8 mouse cellular contexts compared by ENCODE assay signal in genomic region chr1:78216509-78217141, GRCm38 (mm10). TPM values are rescaled to one million over a fixed set of nuclear protein-coding genes. Genes with fewer than 3 reads are reported as not detected.
DNase-seq lines count a peak whose midpoint lies in the region; ATAC-seq and TF ChIP-seq lines count a peak whose summit lies in the region.

No protein-coding gene starts in this region.

- no peak for TF ChIP-seq EP300 in heart, postnatal 0 days (IDR thresholded peaks at IDR 0.05; ENCODE audit: low read depth)

- H3K4me2 ChIP-seq in kidney, embryonic 16.5 days (replicated peaks; ENCODE audit: low read depth, low read length): peak overlapping the region; percentile 97
- peak overlapping the region; percentile 94 for H3K4me2 ChIP-seq in heart, postnatal 0 days (ENCODE audit: low read depth, low read length)
- H3K4me2 ChIP-seq in midbrain, embryonic 13.5 days (replicated peaks): peak overlapping the region; percentile 91

- TF ChIP-seq CTCF in cortical plate, adult 2 months (IDR thresholded peaks at IDR 0.05; ENCODE audit: extremely low read depth, insufficient read depth, low read length): no peak
- TF ChIP-seq CTCF in heart, postnatal 0 days (IDR thresholded peaks at IDR 0.05; ENCODE audit: low read depth): no peak

- peak overlapping the region; percentile 55 for H3K9ac ChIP-seq in kidney, embryonic 16.5 days (replicated peaks; ENCODE audit: low read length)
- no peak overlapping the region for H3K9ac ChIP-seq in heart, postnatal 0 days (replicated peaks; ENCODE audit: low read depth, low read length)
- peak overlapping the region; percentile 69 for H3K9ac ChIP-seq in midbrain, embryonic 13.5 days (replicated peaks)

- H3K27ac ChIP-seq in kidney, embryonic 16.5 days (ENCODE audit: low read length): no peak overlapping the region
- H3K27ac ChIP-seq in cortical plate, adult 2 months (ENCODE audit: insufficient read depth, low read length): no peak overlapping the region
- no peak overlapping the region for H3K27ac ChIP-seq in heart, postnatal 0 days (ENCODE audit: low read depth)
- no peak overlapping the region for H3K27ac ChIP-seq in midbrain, embryonic 13.5 days

- no peak for DNase-seq in kidney, adult 11 months
- no peak for DNase-seq in heart, postnatal 0 days (ENCODE audit: low spot score)
- DNase-seq in natural killer cell, adult 2 months (ENCODE audit: low spot score in 2 of 2): no peak
- DNase-seq in cerebellum, adult 18-20 months: no peak
- no peak for DNase-seq in ovary, adult 18-20 months (ENCODE audit: low spot score)

- 0% methylated on average over 49 of the region's 79 CpGs for WGBS in kidney, embryonic 16.5 days
- 0% methylated on average over 64 of the region's 79 CpGs for WGBS in heart, postnatal 0 days
- under 1% methylated on average over 78 of the region's 79 CpGs for WGBS in midbrain, embryonic 13.5 days

- TF ChIP-seq POLR2A in cortical plate, adult 2 months (IDR thresholded peaks at IDR 0.05; ENCODE audit: extremely low read depth, insufficient read depth, low read length): no peak

- H3K4me1 ChIP-seq in kidney, embryonic 16.5 days (ENCODE audit: insufficient read depth, low read length): peaks cover 27% of the 10 kb centered on the region
- H3K4me1 ChIP-seq in cortical plate, adult 2 months (ENCODE audit: control insufficient read depth, insufficient read depth, low read length): no peaks in the 10 kb centered on the region
- peaks cover 11% of the 10 kb centered on the region; the same call in 1 of the 2 replicates for H3K4me1 ChIP-seq in heart, postnatal 0 days (ENCODE audit: control insufficient read depth, insufficient read depth)
- H3K4me1 ChIP-seq in midbrain, embryonic 13.5 days (replicated peaks): peaks cover 30% of the 10 kb centered on the region

- ATAC-seq in kidney, embryonic 16.5 days (ENCODE audit: low FRiP score, low TSS enrichment): peak; percentile 23; the same call in 1 of the 2 replicates
- ATAC-seq in heart, postnatal 0 days (ENCODE audit: insufficient read depth, low read depth): peak; percentile 35
- peak; percentile 78 for ATAC-seq in midbrain, embryonic 13.5 days

- H3K9me3 ChIP-seq in kidney, embryonic 16.5 days (ENCODE audit: low read length): no peaks in the 10 kb centered on the region
- H3K9me3 ChIP-seq in heart, postnatal 0 days (replicated peaks; ENCODE audit: control insufficient read depth, low read length): no peaks in the 10 kb centered on the region
- no peaks in the 10 kb centered on the region for H3K9me3 ChIP-seq in midbrain, embryonic 13.5 days

- peaks cover 98% of the 10 kb centered on the region for H3K27me3 ChIP-seq in kidney, embryonic 16.5 days (ENCODE audit: insufficient read depth, low read length)
- peaks cover 97% of the 10 kb centered on the region for H3K27me3 ChIP-seq in heart, postnatal 0 days (ENCODE audit: control insufficient read depth, insufficient read depth, low read length)
- H3K27me3 ChIP-seq in midbrain, embryonic 13.5 days: peaks cover 98% of the 10 kb centered on the region

- no peaks in the 10 kb centered on the region for H3K36me3 ChIP-seq in kidney, embryonic 16.5 days (ENCODE audit: insufficient read depth, low read length)
- H3K36me3 ChIP-seq in heart, postnatal 0 days (replicated peaks; ENCODE audit: control insufficient read depth, insufficient read depth, low read length): no peaks in the 10 kb centered on the region
- no peaks in the 10 kb centered on the region for H3K36me3 ChIP-seq in midbrain, embryonic 13.5 days

- peak overlapping the region; percentile 61 for H3K4me3 ChIP-seq in kidney, embryonic 16.5 days (ENCODE audit: low read length)
- peak overlapping the region; percentile 27; the same call in 1 of the 2 replicates for H3K4me3 ChIP-seq in cortical plate, adult 2 months (ENCODE audit: insufficient read depth, low read length)
- peak overlapping the region; percentile 60 for H3K4me3 ChIP-seq in heart, postnatal 0 days (ENCODE audit: low read depth, low read length)
- H3K4me3 ChIP-seq in midbrain, embryonic 13.5 days (replicated peaks): peak overlapping the region; percentile 63

RNA-seq across cellular contexts. Expression of gene Pax3, which starts 19.7 kb away (rescaled TPM):
- polyA plus RNA-seq in kidney, embryonic 16.5 days (2015; fragmentation: Nextera tagmentation; extraction: Ambion mirVana): 0.05 TPM in 1 of 2 replicates, not detected in the other
- not detected in 2 replicates for polyA plus RNA-seq in cortical plate, adult 2 months (2012; rRNA removed)
- not detected in 2 replicates for total RNA-seq in heart, postnatal 0 days (2014; rRNA removed; ENCODE audit: low replicate concordance)
- 0.04 and 0.05 TPM in 2 replicates for polyA plus RNA-seq in heart, postnatal 0 days (2015; fragmentation: Nextera tagmentation; extraction: Ambion mirVana)
- 30.4 and 35.6 TPM in 2 replicates for polyA plus RNA-seq in midbrain, embryonic 13.5 days (2015; fragmentation: Nextera tagmentation; extraction: Ambion mirVana)

Comparison
In these comparisons a context has a peak if more than half of its experiments do, and no peak if none do; other contexts are left out.
1. ATAC-seq: peak in every context shown above with its lines; median percentile 78 in midbrain, embryonic 13.5 days; 35 in heart, postnatal 0 days; 23 in kidney, embryonic 16.5 days.
2. RNA of gene Pax3, which starts 19.7 kb away (polyA plus RNA-seq): 30.4 to 35.6 TPM in midbrain, embryonic 13.5 days; 0.04 to 0.05 TPM in heart, postnatal 0 days, 0.05 TPM in kidney, embryonic 16.5 days and not detected in cortical plate, adult 2 months; every median in the first group is over 10 times any median in the second.
3. Peak in every context shown above with its lines, with median percentiles within 50 percentile points of each other: H3K4me2 ChIP-seq and H3K4me3 ChIP-seq.